Mouse (Mus musculus) kidney, adult 2 months (tissue): ENCODE measurements around the gene Swap70. TPM values are rescaled to one million over a fixed set of nuclear protein-coding genes. Genes with fewer than 3 reads are reported as not detected.

Experiments
- DNase-seq: peaks from one replicate; pipeline ENCODE4 v3.0.0; 2021
- H3K27ac ChIP-seq: fragments of 200-500 bp; 2 replicates; pipeline ENCODE4 v1.5.1; 2012; ENCODE audit warnings: low read depth, low read length, control low read depth, inconsistent platforms; ENCODE audit not compliant: insufficient read depth
- H3K27me3 ChIP-seq: fragments of 200-500 bp; replicated peaks from 2 replicates; pipeline ENCODE4 v1.6.1; 2012; ENCODE audit warnings: mild to moderate bottlenecking, moderate library complexity, low read length, inconsistent platforms; ENCODE audit not compliant: control insufficient read depth, insufficient read depth
- H3K36me3 ChIP-seq: fragments of 200-500 bp; 2 replicates; pipeline ENCODE4 v1.6.1; 2012; ENCODE audit warnings: mild to moderate bottlenecking, moderate library complexity, low read length, inconsistent platforms; ENCODE audit not compliant: control insufficient read depth, insufficient read depth
- H3K4me1 ChIP-seq: fragments of 200-500 bp; 2 replicates; pipeline ENCODE4 v1.6.1; 2011; ENCODE audit warnings: low read length; ENCODE audit not compliant: control insufficient read depth, insufficient read depth
- H3K4me3 ChIP-seq: fragments of 200-500 bp; 2 replicates; pipeline ENCODE4 v1.5.1; 2011; ENCODE audit warnings: mild to moderate bottlenecking, low read depth, low read length, control low read depth; ENCODE audit not compliant: insufficient read depth
- CTCF ChIP-seq: fragments of 200-500 bp; conservative IDR thresholded peaks from 2 replicates; pipeline ENCODE4 v1.5.1; 2011; ENCODE audit warnings: low read depth, mild to moderate bottlenecking, control low read depth, low read length, moderate library complexity, mixed read lengths; ENCODE audit not compliant: insufficient read depth, insufficient read length
- POLR2A ChIP-seq: fragments of 200-500 bp; IDR thresholded peaks from one replicate; pipeline ENCODE4 v1.6.1; 2011; ENCODE audit warnings: low read depth, low read length, control low read depth
- WGBS: fragments of 180-500 bp; shearing (Covaris S2); methylation state at CpG from one replicate; pipeline ENCODE4 v1.1.7; 2018; 5-methylcytosine and 5-hydroxymethylcytosine counted together
- polyA plus RNA-seq: library from polyadenylated mRNA; depleted of rRNA; stranded (reverse); fragments of >200 nt; gene quantifications from 2 replicates; pipeline ENCODE4 v1.2.3, GENCODE M21; 2012

Swap70 gene
- polyA plus RNA-seq, 1 experiment, result 12.5 TPM

- H3K4me1 ChIP-seq, result no peaks in the 10 kb centered on the region
- WGBS, result 90% methylated on average over 12 of the region's 12 CpGs
- H3K36me3 ChIP-seq, result no peaks in the 10 kb centered on the region
- no peak for TF ChIP-seq CTCF
- TF ChIP-seq POLR2A, result no peak
- H3K27me3 ChIP-seq, result no peaks in the 10 kb centered on the region
- no peak for DNase-seq
- H3K4me3 ChIP-seq, result no peak overlapping the region
- H3K27ac ChIP-seq, result no peak overlapping the region
Observed at GRCm38 (mm10) chr7:110285076-110285848, 63.8 kb downstream of the Swap70 start.

GRCm38 (mm10) chr7:110285849-110286151, 64.3 kb downstream of the Swap70 start:
- TF ChIP-seq CTCF, result no peak
- TF ChIP-seq POLR2A, result no peak
- Histone ChIP-seq H3K4me1 (no peaks in the 10 kb centered on the region), H3K36me3 (no peaks in the 10 kb centered on the region), H3K4me3 (no peak overlapping the region), H3K27me3 (no peaks in the 10 kb centered on the region), H3K27ac (no peak overlapping the region)
- DNase-seq, result no peak
- WGBS, result 70% methylated on average over 3 of the region's 3 CpGs

GRCm38 (mm10) chr7:110286198-110286732, 64.8 kb downstream of the Swap70 start:
- 78% methylated on average over 8 of the region's 8 CpGs for WGBS
- no peak for TF ChIP-seq CTCF
- TF ChIP-seq POLR2A, result no peak
- H3K4me3 ChIP-seq, result no peak overlapping the region
- H3K27ac ChIP-seq, result no peak overlapping the region
- H3K36me3 ChIP-seq, result no peaks in the 10 kb centered on the region
- H3K27me3 ChIP-seq, result no peaks in the 10 kb centered on the region
- DNase-seq, result no peak
- no peaks in the 10 kb centered on the region for H3K4me1 ChIP-seq

GRCm38 (mm10) chr7:110286838-110287475, 65.4 kb downstream of the Swap70 start:
- no peaks in the 10 kb centered on the region for H3K27me3 ChIP-seq
- peak; percentile 88 for DNase-seq
- no peak overlapping the region for H3K4me3 ChIP-seq
- WGBS, result 9% methylated on average over 12 of the region's 12 CpGs
- H3K4me1 ChIP-seq, result no peaks in the 10 kb centered on the region
- no peaks in the 10 kb centered on the region for H3K36me3 ChIP-seq
- no peak overlapping the region for H3K27ac ChIP-seq
- TF ChIP-seq POLR2A (no peak), CTCF (peak; percentile 90)

GRCm38 (mm10) chr7:110287476-110288071, 66.1 kb downstream of the Swap70 start:
- 70% methylated on average over 8 of the region's 8 CpGs for WGBS
- TF ChIP-seq POLR2A, result no peak
- no peak for TF ChIP-seq CTCF
- Histone ChIP-seq H3K27ac (no peak overlapping the region), H3K36me3 (no peaks in the 10 kb centered on the region), H3K4me3 (no peak overlapping the region), H3K4me1 (no peaks in the 10 kb centered on the region), H3K27me3 (no peaks in the 10 kb centered on the region)
- peak; percentile 48 for DNase-seq

GRCm38 (mm10) chr7:110288191-110288604, 66.7 kb downstream of the Swap70 start:
- WGBS, result 81% methylated on average over 4 of the region's 4 CpGs
- no peak for TF ChIP-seq CTCF
- TF ChIP-seq POLR2A, result no peak
- no peak overlapping the region for H3K27ac ChIP-seq

GRCm38 (mm10) chr7:110288731-110289191, 67.2 kb downstream of the Swap70 start:
- peak; percentile 76 for DNase-seq
- Histone ChIP-seq H3K27ac (peak overlapping the region; percentile 54; the same call in 1 of the 2 replicates), H3K4me1 (no peaks in the 10 kb centered on the region), H3K4me3 (no peak overlapping the region), H3K27me3 (no peaks in the 10 kb centered on the region), H3K36me3 (no peaks in the 10 kb centered on the region)
- TF ChIP-seq CTCF (no peak), POLR2A (no peak)
- 77% methylated on average over 6 of the region's 6 CpGs for WGBS

More at GRCm38 (mm10) chr7:110288191-110288604, 66.7 kb downstream of the Swap70 start:
- no peak for DNase-seq
- no peak overlapping the region for H3K4me3 ChIP-seq
- no peaks in the 10 kb centered on the region for H3K27me3 ChIP-seq
- H3K4me1 ChIP-seq, result no peaks in the 10 kb centered on the region
- no peaks in the 10 kb centered on the region for H3K36me3 ChIP-seq
